9 mouse cellular contexts compared by ENCODE assay signal in genomic region chr2:109959407-109960075, GRCm38 (mm10). TPM values are rescaled to one million over a fixed set of nuclear protein-coding genes. Genes with fewer than 3 reads are reported as not detected.
DNase-seq lines count a peak whose midpoint lies in the region; ATAC-seq and TF ChIP-seq lines count a peak whose summit lies in the region.
"Had no signal": no experiment of that assay in that cellular context is flagged by ENCODE, and none has a peak within 500 bp of the region (broad histone marks: within the 10 kb centered on the region; RNA-seq: fewer than 3 reads in every experiment).

No protein-coding gene starts in this region.

- H3K4me2 ChIP-seq in intestine, embryonic 16.5 days (ENCODE audit: low read depth, low read length): no peak overlapping the region
- no peak overlapping the region for H3K4me2 ChIP-seq in intestine, embryonic 15.5 days (replicated peaks)
- no peak overlapping the region for H3K4me2 ChIP-seq in forebrain, embryonic 15.5 days (replicated peaks)
- H3K4me2 ChIP-seq in midbrain, embryonic 14.5 days (ENCODE audit: low read length): no peak overlapping the region
- H3K4me2 ChIP-seq: embryonic facial prominence, embryonic 12.5 days had no signal

- no peaks in the 10 kb centered on the region for H3K36me3 ChIP-seq in intestine, embryonic 16.5 days (ENCODE audit: control insufficient read depth, insufficient read depth, low read length)
- no peaks in the 10 kb centered on the region for H3K36me3 ChIP-seq in intestine, embryonic 15.5 days
- H3K36me3 ChIP-seq in forebrain, embryonic 15.5 days: no peaks in the 10 kb centered on the region
- H3K36me3 ChIP-seq in midbrain, embryonic 14.5 days (ENCODE audit: control insufficient read depth, insufficient read depth, low read length): no peaks in the 10 kb centered on the region
- H3K36me3 ChIP-seq: embryonic facial prominence, embryonic 12.5 days had no signal

- H3K27ac ChIP-seq in intestine, embryonic 16.5 days (ENCODE audit: low read length): peak overlapping the region; percentile 38; the same call in 1 of the 2 replicates
- H3K27ac ChIP-seq in intestine, embryonic 15.5 days: no peak overlapping the region
- H3K27ac ChIP-seq in bone marrow macrophage, adult 2 months (ENCODE audit: insufficient read depth, low read depth, low read length): peak overlapping the region; percentile 35; the same call in 1 of the 2 replicates
- no peak overlapping the region for H3K27ac ChIP-seq in forebrain, embryonic 15.5 days (replicated peaks)
- no peak overlapping the region for H3K27ac ChIP-seq in midbrain, embryonic 14.5 days (replicated peaks; ENCODE audit: low read depth, low read length)
- H3K27ac ChIP-seq: embryonic facial prominence, embryonic 12.5 days had no signal

- no peak overlapping the region for H3K9ac ChIP-seq in intestine, embryonic 16.5 days (ENCODE audit: low read depth, low read length)
- H3K9ac ChIP-seq in intestine, embryonic 15.5 days: no peak overlapping the region
- no peak overlapping the region for H3K9ac ChIP-seq in forebrain, embryonic 15.5 days (replicated peaks)
- H3K9ac ChIP-seq in midbrain, embryonic 14.5 days (replicated peaks; ENCODE audit: low read length): no peak overlapping the region
- H3K9ac ChIP-seq: embryonic facial prominence, embryonic 12.5 days had no signal

- peaks cover 22% of the 10 kb centered on the region for H3K4me1 ChIP-seq in intestine, embryonic 16.5 days (ENCODE audit: control insufficient read depth, insufficient read depth, low read length)
- peaks cover 22% of the 10 kb centered on the region for H3K4me1 ChIP-seq in intestine, embryonic 15.5 days (replicated peaks)
- peaks cover 6% of the 10 kb centered on the region for H3K4me1 ChIP-seq in bone marrow macrophage, adult 2 months (ENCODE audit: control insufficient read depth, insufficient read depth, low read length)
- H3K4me1 ChIP-seq in forebrain, embryonic 15.5 days: peaks cover 20% of the 10 kb centered on the region
- peaks cover 10% of the 10 kb centered on the region for H3K4me1 ChIP-seq in midbrain, embryonic 14.5 days (ENCODE audit: control insufficient read depth, insufficient read depth, low read length)

- H3K9me3 ChIP-seq in intestine, embryonic 16.5 days (ENCODE audit: control insufficient read depth, low read length): no peaks in the 10 kb centered on the region
- no peaks in the 10 kb centered on the region for H3K9me3 ChIP-seq in intestine, embryonic 15.5 days
- H3K9me3 ChIP-seq in forebrain, embryonic 15.5 days: no peaks in the 10 kb centered on the region
- H3K9me3 ChIP-seq in midbrain, embryonic 14.5 days (ENCODE audit: control insufficient read depth, low read length): no peaks in the 10 kb centered on the region
- H3K9me3 ChIP-seq: embryonic facial prominence, embryonic 12.5 days had no signal

- DNase-seq in midbrain, embryonic 14.5 days: peak; percentile 57
- no peak for DNase-seq in left cerebral cortex, postnatal 36 days (ENCODE audit: low spot score in 2 of 2)
- no peak for DNase-seq in kidney, adult 9 months

- H3K27me3 ChIP-seq in intestine, embryonic 16.5 days (replicated peaks; ENCODE audit: control insufficient read depth, insufficient read depth, low read length): no peaks in the 10 kb centered on the region
- H3K27me3 ChIP-seq in intestine, embryonic 15.5 days (replicated peaks): no peaks in the 10 kb centered on the region
- H3K27me3 ChIP-seq in forebrain, embryonic 15.5 days: peaks cover 80% of the 10 kb centered on the region
- no peaks in the 10 kb centered on the region for H3K27me3 ChIP-seq in midbrain, embryonic 14.5 days (ENCODE audit: control insufficient read depth, insufficient read depth, low read length)
- H3K27me3 ChIP-seq: embryonic facial prominence, embryonic 12.5 days had no signal

- intact Hi-C loops in left cerebral cortex, postnatal 36 days (cut with DNase I): loop anchor here (5.0 kb wide), 1 partner anchor 42 kb away; the partner anchor contains the start of gene Lgr4

- ATAC-seq in intestine, embryonic 16.5 days: no peak
- no peak for ATAC-seq in intestine, embryonic 15.5 days
- peak; percentile 80 for ATAC-seq in forebrain, embryonic 15.5 days (replicated peaks)
- peak; percentile 59; the same call in 1 of the 2 replicates for ATAC-seq in midbrain, embryonic 14.5 days (ENCODE audit: low FRiP score, low TSS enrichment)
- ATAC-seq in erythroid progenitor cell, adult 5-6 weeks (replicated peaks; ENCODE audit: low FRiP score, poor library complexity, severe bottlenecking): no peak

- H3K4me3 ChIP-seq in intestine, embryonic 16.5 days (ENCODE audit: low read length): no peak overlapping the region
- H3K4me3 ChIP-seq in intestine, embryonic 15.5 days (replicated peaks): no peak overlapping the region
- no peak overlapping the region for H3K4me3 ChIP-seq in bone marrow macrophage, adult 2 months (ENCODE audit: insufficient read depth, low read length)
- no peak overlapping the region for H3K4me3 ChIP-seq in forebrain, embryonic 15.5 days
- H3K4me3 ChIP-seq in midbrain, embryonic 14.5 days (replicated peaks; ENCODE audit: low read depth, low read length): no peak overlapping the region
- H3K4me3 ChIP-seq: embryonic facial prominence, embryonic 12.5 days had no signal

- TF ChIP-seq POLR2A in bone marrow macrophage, adult 2 months (IDR thresholded peaks at IDR 0.05; ENCODE audit: borderline replicate concordance, low read depth, low read length): no peak

- TF ChIP-seq CTCF in bone marrow macrophage, adult 2 months (IDR thresholded peaks at IDR 0.05; ENCODE audit: low read depth, low read length): no peak

- 59% methylated on average over 11 of the region's 11 CpGs for WGBS in intestine, embryonic 16.5 days
- 62% methylated on average over 11 of the region's 11 CpGs for WGBS in intestine, embryonic 15.5 days
- WGBS in forebrain, embryonic 15.5 days: 18% methylated on average over 11 of the region's 11 CpGs
- WGBS in midbrain, embryonic 14.5 days: 18% methylated on average over 11 of the region's 11 CpGs

RNA-seq across cellular contexts. Expression of gene Lgr4, which starts 42.1 kb away (rescaled TPM):
- polyA plus RNA-seq in intestine, embryonic 16.5 days (2015; fragmentation: Nextera tagmentation; extraction: Ambion mirVana): 18.9 and 19.0 TPM in 2 replicates
- polyA plus RNA-seq in intestine, embryonic 15.5 days (2015; fragmentation: Nextera tagmentation; extraction: Ambion mirVana): 27.6 and 29.4 TPM in 2 replicates
- polyA plus RNA-seq in bone marrow macrophage, adult 2 months (2012; ENCODE audit: insufficient read depth, insufficient read length, missing spikeins): 0.21 and 0.43 TPM in 2 replicates
- 2.8 and 3.0 TPM in 2 replicates for polyA plus RNA-seq in forebrain, embryonic 15.5 days (2015; fragmentation: Nextera tagmentation; extraction: Ambion mirVana)
- 11.6 and 12.0 TPM in 2 replicates for polyA plus RNA-seq in midbrain, embryonic 14.5 days (2014; fragmentation: Nextera tagmentation; extraction: Ambion mirVana)
- 10 to 100 TPM; 23.7 to 26.2 TPM for total RNA-seq in left cerebral cortex, postnatal 36 days (2021)
- total RNA-seq in erythroid progenitor cell, adult 5-6 weeks (2015; ENCODE audit: low replicate concordance): not detected in 2 replicates
- 0.26 TPM in 1 of 2 replicates, not detected in the other for total RNA-seq in erythroid progenitor cell, adult 5-6 weeks (2017; ENCODE audit: low replicate concordance)

RNA-seq across cellular contexts. Expression of gene Ccdc34, which starts 58.1 kb away (rescaled TPM):
- polyA plus RNA-seq in intestine, embryonic 16.5 days (2015; fragmentation: Nextera tagmentation; extraction: Ambion mirVana): 34.5 and 40.0 TPM in 2 replicates
- 45.8 and 51.1 TPM in 2 replicates for polyA plus RNA-seq in intestine, embryonic 15.5 days (2015; fragmentation: Nextera tagmentation; extraction: Ambion mirVana)
- polyA plus RNA-seq in bone marrow macrophage, adult 2 months (2012; ENCODE audit: insufficient read depth, insufficient read length, missing spikeins): 22.2 and 35.5 TPM in 2 replicates
- 34.3 and 36.8 TPM in 2 replicates for polyA plus RNA-seq in forebrain, embryonic 15.5 days (2015; fragmentation: Nextera tagmentation; extraction: Ambion mirVana)
- polyA plus RNA-seq in midbrain, embryonic 14.5 days (2014; fragmentation: Nextera tagmentation; extraction: Ambion mirVana): 30.1 and 31.8 TPM in 2 replicates
- total RNA-seq in left cerebral cortex, postnatal 36 days (2021): 10 to 100 TPM; 12.1 to 14.4 TPM
- total RNA-seq in erythroid progenitor cell, adult 5-6 weeks (2015; ENCODE audit: low replicate concordance): 123 and 145 TPM in 2 replicates
- total RNA-seq in erythroid progenitor cell, adult 5-6 weeks (2017; ENCODE audit: low replicate concordance): 146 and 165 TPM in 2 replicates

Comparison
In these comparisons a context has a peak if more than half of its experiments do, and no peak if none do; other contexts are left out.
1. H3K27ac ChIP-seq: peak in intestine, embryonic 16.5 days (single experiment) and bone marrow macrophage, adult 2 months (single experiment); none in intestine, embryonic 15.5 days (single experiment), forebrain, embryonic 15.5 days (single experiment) and midbrain, embryonic 14.5 days (single experiment).
2. ATAC-seq: peak in forebrain, embryonic 15.5 days (single experiment) and midbrain, embryonic 14.5 days (single experiment); none in intestine, embryonic 16.5 days (single experiment), intestine, embryonic 15.5 days (single experiment) and erythroid progenitor cell, adult 5-6 weeks (single experiment).